Mouse (Mus musculus): ENCODE measurements at regions not wholly inside any gene's neighbourhood (a gene's known extent, or its start where the extent isn't known, plus 50 kb on each side); places are given as distances from the start of the nearest gene placed in this dataset.

DNA sequence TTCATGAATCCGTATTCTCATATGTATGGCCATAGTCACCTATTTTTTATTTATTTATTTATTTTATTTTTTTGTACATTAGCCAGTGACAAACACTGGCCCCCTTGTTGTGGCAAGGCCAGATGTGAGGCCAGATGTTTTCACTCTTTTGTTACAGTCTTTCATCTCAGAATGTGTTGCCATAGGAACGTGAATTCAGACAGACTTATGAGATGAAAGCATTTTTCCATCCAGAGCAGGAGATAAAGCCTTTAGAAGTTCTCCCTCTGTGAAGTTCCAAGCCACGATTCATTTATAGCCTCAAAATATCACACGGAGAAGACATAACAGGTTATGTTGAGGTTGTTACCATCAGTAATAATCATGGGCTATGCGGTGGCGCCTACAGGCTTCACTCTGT lies 220.9 kb downstream of the Arpp21 start:
- DNase-seq (ENCODE audit: low spot score): no peak

DNA sequence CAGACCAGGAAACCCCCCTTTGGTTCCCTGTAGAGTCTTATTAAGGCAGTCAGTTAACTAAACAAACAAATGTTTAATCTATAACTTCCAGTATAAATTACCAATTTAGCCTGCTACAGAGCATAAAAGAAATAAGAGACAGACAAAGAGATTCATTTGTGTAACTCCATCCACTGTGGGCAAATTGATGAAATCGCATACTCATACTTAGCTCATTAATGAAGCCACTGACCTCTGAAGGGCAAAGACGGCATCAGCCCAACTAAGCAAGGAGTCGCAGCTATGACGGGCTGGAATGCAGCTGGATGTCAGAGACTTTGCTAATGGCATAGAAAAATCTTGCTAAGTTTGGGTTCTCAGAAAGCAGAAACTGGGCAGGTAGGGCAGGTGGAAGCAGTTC lies 241.3 kb downstream of the Arpp21 start:
- no peak for DNase-seq (ENCODE audit: low spot score)

DNA sequence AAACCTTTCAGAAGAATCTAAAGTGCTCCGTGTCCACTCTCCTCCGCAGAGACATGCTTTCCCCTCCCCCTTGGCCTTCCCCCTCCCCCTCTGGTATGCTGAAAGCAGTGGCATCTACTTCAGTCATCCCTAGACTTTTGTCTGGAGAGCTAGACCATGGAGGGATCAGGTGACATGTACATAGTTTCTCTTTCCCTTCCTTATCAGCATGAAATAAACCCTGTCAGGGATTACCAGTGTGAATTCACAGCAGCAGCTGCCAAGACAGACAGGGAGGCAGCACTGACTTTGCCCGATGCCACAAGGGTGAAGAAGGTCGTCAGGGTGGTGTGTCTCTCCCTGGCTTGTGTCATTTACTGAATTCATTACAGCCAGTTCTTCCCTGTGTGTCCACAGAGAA lies 241.9 kb downstream of the Arpp21 start:
- no peak for DNase-seq (ENCODE audit: low spot score)

DNA sequence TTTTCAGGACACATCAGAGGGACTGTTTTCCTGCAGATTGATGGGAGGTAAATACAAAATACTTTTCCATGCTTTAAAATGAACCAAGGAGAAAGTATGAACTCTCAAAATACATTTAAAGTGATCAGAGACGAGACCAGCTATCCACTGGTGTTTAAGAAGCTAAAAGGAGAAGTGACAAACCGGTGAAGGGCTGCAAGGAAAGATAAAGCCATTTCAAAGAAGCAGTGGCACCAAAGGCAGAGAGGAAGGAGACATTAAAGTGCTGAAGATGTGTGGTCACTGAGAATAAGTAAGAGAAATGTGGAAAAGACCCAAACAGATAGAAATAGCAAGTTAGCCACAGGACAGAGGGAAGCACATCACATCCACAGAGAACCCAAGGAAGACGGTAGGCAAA lies 245.7 kb downstream of the Arpp21 start:
- DNase-seq (ENCODE audit: low spot score): no peak

DNA sequence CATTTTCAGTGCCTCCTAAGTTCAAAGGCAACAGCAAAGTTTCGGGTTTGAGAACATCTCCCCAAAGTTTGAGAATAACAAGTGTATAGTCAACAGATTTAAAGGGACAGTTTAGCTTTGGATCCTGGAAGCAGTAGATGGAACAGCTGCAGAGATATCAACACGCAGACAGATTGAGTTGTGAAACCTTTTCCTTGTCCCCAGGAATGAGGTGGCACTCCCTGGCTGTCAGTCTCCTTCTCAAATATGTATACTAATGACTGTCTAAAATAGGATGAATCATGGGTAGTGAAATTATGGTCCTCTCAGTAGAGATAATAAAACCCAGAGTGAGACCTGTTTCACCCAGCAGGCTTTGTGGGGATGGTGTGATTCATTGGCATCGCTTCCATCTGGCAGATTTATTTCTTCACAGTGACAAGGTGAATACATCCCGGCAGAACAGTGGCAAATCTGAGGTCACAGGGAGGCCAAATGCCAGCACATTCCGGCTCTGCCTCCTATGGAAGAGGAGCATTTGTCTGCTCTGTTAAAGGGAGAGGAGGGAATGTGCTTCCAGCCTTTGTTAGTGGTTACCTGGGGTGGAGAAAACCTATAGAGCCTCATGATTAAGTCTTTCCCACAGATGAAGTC lies 272.2 kb downstream of the Arpp21 start:
- no peak for DNase-seq (ENCODE audit: low spot score)

DNA sequence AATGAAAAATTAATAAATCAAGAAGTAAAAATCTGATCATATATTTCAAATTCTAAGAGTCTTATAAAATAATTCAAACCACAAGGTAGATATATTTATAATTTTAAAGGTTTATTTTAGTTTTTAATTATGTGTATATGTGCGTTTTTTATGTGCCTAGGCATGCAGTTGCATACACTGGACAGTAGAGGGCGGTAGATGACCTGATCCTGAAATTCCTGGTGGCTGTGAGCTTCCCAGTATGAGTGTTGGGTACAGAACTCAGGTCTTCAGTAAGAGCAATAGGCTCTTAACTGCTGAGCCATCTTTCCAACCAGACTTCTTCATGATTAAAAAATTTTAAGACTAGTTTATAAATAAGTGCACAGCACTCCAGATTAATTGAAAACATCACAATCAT lies 267.7 kb upstream of the Stac start:
- DNase-seq (ENCODE audit: low spot score): no peak

DNA sequence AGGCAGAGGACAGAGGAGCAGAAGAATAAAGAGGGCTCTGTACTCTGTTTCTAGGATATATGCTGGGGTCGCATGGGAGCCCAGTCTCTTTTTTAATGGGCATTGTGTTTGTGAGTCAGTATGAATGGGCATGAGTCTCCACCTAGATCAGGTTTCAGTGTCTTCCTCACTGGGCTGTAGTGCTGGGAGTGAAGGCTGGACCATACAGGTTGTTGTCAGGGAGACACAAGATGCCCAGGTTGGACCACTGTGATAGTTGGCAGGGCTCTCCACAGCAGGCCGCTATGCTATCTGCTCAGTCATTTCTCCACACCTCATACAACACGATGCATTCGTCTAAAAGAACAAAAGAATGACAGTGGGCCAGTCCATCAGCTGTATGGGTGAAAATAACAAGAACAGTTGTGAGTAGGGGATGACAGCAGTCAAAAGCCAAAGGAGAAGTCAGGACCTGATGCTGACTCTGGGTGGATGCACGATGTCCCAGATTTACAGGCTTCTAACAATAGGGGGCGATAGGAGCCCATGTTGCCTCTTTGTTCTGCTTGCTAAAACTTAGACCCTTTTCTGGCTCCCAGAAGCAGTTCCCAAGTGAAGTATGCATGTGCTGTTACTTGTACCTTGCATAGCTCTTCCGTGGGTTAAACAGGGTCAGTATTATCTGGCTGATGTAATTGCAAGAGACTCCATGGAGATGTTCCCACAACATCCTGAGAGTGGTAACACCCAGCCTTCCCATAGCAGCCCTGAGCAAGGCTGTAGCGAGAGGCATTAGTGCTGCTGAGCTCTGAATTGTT lies 249.3 kb upstream of the Stac start:
- DNase-seq (ENCODE audit: low spot score): no peak

DNA sequence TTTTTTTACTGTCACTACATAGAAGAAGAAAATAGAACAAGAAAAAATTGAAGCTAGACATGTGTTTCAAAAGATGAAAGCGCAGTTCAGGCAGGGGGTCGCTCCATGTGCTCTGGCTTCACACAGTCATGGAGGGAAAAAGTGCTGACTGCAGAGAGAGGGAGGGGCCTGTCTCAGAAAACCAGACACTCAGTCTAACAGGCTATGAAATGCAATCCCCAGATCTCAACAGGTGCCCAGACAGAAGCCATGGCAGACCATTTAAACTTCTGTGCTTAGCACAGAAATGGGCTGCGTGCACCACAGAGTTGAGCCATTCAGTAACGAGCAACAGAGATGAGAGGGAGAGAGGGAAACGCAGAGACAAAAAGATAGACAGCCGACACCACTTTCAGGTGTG lies 242.3 kb upstream of the Stac start:
- no peak for DNase-seq (ENCODE audit: low spot score)

DNA sequence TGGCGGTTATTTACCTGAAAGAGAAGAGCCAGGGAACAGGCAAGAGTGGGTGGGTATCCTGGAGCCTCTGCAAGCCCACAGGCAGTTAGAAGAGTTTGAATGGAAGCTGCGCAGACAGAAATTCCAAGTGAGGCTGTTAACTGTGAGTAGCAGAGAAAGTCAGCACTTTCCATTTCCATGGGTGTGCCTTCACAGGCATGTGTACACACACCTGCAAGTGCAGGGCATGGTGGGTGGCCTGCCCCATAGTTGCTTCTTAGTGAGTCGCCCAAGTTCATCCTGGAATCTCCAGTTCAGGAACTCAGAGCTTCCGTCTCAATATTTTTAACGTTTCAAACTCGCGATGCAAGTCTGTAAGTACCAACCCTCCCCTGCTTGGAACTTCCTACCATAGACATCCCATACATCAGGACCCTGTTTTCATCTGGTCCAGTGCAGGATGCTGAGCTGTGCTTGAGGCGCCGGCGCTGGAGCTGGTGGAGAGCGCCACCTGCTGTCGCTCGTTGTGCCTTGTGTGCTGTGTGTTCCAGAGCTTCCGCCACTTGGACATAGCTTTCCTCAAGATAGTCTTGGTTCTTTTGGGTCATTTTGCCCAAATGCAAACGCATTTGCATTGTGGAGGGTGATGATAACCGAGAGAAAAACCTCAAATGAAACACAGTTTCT lies 228.3 kb upstream of the Stac start:
- DNase-seq (ENCODE audit: low spot score): peak; percentile 58

DNA sequence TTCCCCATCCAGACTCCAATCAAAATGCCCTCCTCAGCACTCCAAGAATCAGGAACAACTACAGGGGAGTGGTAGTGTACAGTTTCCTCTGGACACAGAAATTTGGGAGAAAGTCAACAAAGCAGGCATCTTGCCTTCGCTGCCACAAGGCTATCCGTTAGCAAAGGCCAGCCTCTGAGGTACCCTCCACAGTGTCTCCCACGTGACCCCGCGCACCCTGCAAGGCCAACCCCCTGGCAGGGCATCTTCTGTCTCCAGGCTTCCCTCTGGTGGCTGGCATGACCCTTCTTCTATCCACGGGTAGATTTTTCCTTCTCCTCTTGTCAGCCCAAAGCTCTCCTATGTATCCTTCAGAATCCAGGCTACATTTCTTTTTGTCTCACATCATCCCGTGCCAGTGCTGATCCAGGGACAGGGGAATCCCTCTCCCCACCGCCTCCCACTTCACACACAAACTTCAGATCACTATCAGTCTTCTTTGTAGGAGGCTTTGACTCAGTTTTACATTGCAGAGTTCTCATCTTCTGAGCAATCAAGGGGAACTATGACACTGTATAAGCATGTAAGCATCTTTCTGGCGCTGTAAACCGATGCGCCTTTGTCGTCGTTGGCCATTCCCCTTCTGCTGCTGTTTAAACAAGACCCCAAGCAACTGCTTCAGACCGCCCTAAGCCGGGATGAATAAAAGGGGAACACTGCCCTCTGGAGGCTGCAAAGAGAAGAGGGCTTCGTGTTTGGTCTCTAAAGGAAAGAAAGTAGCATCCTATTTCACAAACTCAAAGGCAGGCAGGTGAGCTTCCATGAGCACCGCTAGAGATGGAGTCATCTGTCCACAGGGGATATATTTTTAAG lies 226.8 kb upstream of the Stac start:
- peak; percentile 29 for DNase-seq (ENCODE audit: low spot score)

DNA sequence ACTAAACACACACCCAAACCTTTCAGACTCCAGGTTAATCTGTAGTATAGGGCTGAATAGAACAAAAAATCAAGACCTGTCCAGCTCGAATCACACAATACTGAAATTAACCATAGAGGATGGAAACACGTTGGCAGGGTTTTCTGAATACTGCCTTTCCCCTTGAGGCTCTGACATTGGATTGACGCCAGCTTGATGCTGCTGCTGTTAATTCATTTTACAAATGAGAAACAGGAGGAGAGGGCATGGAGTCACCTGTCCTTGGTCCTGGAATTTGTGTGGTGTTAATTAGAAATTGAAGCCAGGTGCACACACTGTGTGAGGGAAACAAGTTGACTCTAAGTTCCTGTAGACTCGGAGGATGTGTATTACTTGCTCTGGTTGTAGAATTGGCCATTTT lies 218.7 kb upstream of the Stac start:
- no peak for DNase-seq (ENCODE audit: low spot score)

DNA sequence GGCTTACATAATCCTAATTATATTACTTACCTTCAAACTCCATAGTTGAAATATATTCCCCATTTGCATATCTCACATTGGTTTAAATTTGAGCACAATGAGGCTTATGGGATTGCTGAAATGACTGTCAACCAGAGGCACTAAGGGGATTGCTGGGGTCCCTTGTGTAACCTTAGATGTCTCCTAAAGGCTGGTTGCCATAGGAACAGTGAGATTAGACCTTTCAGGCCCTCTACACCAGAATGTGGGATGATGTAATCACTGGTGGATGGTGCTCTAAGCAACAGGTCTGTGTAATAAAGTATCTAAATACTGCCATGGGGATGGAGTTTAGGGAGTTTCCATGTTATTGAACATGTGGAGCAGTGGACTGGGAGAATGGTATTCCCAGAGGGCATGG lies 210.0 kb upstream of the Stac start:
- no peak for DNase-seq (ENCODE audit: low spot score)

DNA sequence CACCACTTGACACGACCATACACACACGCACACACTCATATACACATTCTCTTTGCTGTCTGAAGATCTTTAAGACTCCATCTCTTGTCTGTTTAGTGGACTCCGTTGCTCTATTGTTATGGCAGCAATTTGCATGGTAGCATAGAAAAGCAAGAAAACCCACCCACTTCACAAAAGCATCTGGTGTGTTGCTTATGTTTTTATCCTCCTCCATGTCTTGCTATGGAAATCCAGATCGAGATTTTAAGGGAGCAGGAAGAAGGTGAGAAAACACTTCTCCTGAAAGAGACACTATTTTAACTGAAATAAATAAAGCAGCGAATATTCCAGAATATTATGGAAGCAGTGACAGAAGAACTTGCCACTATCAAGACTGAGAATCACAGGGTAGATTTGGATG lies 207.5 kb upstream of the Stac start:
- no peak for DNase-seq (ENCODE audit: low spot score)

DNA sequence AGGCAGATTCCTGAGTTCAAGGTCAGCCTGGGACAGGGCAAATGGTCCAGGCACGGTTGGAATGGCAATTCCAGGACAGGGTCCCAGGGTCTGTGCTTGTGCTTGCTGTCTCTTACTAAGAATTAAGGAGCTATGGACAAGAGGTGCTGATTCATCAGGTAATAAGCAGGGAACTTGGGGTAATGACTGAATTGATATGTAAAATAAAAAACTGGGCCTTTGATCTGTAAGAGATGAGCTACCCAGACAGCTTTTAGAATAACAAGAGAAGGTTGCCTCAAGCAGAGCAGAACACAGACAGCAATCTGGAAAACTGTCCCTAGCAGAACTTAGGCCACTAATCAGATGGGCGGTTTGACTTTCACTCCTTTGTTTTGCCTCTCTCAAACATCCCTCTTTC lies 189.6 kb upstream of the Stac start:
- DNase-seq (ENCODE audit: low spot score): no peak

DNA sequence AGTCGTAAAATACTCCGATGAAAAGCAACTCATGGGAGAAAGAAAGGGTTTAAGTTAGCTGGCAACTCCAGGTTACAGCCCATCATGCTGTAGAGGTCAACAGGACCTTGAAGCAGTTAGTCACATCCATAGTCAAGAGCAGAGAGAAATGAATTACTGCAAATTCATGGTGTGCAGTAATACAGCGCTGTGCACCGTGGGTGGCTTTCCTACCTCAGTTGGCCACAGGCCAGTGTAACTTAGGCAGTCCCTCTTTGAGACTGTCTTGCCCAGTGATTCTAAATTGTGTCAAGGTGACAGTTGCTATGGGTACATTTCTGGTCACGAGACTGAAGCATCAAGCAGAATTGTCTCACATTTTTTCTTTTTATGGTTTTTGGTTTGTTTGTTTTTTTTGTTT lies 186.7 kb upstream of the Stac start:
- no peak for DNase-seq (ENCODE audit: low spot score)

DNA sequence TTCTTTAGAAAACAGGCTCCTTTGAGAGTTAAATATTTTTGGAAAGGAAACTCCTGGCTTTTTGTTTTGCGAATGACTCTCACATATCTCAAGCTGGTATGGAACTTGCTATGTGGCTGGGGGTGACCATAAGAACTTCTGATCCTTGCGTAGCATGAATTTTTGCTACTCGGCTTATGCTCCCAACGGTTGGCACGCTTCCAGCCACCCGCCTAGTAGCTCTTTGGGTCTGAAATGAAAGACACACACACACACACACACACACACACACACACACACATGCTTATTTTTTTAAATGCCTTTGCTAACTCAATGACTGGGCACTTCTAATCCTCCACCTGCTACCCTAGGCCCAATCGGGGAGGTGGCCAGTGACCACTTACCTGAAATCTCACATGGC lies 180.3 kb upstream of the Stac start:
- no peak for DNase-seq (ENCODE audit: low spot score)

DNA sequence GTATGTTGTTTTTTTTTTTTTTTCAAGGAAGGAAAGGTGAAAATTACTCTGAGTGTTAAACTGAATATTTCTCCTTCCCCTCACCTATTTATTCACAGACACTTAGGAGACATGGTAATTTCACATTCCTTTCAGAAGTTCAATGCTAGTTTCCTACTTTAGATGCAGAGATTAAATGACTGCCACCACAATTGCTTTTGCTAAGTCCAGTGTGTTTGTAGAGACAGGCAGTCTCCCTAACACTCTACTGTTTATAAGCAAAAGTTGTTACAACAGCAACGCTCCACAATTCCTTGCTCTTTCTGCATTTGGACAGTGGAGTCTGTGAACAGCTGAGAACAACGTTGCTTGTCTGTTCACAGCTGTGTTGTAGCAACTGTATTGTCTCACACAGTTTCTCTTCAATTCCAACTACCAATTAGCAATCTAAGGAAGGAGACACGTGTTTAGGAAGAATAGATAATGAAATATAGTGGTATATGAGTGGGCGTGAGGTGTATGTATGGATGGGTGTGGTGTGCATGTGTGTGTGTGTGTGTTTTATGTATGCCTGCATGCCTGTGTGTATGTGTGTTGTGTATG lies 179.7 kb upstream of the Stac start:
- DNase-seq (ENCODE audit: low spot score): no peak

DNA sequence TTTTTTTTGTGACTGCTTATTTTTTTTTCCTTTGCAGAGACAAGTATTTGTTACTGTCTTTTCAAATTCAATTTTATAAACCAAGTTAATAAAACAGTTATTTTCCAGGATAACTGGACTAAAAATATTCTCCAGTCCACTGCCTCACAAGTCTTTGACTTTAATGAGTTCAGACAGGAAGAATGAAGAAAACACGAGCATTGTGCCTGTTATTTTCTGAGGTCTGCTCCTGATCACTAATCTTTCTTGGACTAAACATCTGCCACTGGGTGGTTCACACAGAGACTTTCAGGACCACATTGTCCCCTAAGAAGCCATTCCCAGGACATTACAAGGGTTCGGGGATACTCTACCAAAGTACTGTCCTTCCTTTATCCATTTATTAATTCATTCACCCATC lies 167.9 kb upstream of the Stac start:
- DNase-seq (ENCODE audit: low spot score): no peak

DNA sequence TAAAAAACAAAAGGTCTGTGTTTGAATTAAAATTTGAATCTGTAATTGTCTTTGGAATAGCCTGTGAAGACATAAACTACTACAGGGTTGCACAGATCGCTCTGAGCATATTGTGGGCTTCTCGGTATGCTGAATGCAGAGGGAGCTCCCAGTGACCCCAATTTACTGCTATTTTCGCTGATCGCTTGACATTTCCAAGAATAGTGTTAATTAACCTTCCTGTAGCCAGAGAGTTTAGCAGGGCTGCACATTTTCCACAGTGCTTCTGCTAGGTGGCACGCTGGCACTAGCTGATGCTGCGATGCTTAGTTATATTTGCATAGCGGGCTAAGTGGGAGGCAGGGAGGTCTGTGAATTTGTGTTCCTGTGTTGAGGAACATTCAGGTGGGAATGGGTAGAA lies 164.8 kb upstream of the Stac start:
- no peak for DNase-seq (ENCODE audit: low spot score)

DNA sequence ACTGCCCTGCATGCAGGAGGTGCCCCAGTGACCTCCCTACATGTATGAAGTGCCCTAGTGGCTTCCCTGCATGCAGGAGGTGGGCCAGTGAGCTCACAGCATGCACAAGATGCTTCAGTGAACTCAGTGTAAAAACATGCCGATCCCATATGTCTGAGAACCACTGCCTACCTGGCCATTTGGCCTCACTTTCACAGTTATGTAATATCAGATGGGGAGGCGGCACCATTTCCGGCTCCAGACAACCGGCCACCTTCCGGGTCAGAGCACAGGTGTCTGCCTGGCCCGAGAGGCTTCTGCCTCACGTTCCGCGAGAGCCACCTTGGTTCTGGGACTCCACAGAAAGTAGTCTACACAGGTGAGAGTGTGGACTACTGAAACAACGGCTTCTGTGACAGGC lies 156.2 kb upstream of the Stac start:
- no peak for DNase-seq (ENCODE audit: low spot score)

DNA sequence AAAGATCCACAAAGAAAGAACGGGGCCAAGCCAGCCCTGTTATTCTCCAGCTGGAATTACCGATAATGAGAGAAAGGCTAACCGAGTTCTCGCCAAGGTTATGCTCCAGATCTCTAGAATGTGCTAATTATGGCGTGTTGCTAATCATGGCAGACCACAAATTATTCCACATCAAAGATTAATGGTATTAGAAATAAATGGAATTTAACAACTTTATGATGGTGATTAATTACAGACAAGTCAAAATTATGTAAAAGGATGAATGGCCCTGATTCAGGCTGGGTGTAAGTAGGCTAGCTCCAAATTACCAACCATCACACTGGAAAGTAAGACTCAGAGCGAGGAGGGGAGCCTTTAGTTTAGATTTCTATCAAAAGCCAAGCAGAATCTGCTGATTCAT lies 151.0 kb upstream of the Stac start:
- DNase-seq (ENCODE audit: low spot score): no peak
